Mouse (Mus musculus) midbrain, embryonic 11.5 days (tissue): Measurements from ENCODE around the gene Ntn1. TPM values are rescaled to one million over a fixed set of nuclear protein-coding genes. Genes with fewer than 3 reads are reported as not detected.

Source experiments
- ATAC-seq: fragments of 200-750 bp; cut with Nextera tagmentation; 2 replicates; pipeline ENCODE4 v1.8.0; 2017; ENCODE audit warnings: moderate TSS enrichment, moderate library complexity; ENCODE audit not compliant: low FRiP score
- DNase-seq: peaks from one replicate; pipeline ENCODE4 v3.0.0; 2015; ENCODE audit warnings: low spot score; ENCODE audit errors: missing footprints
- H3K27ac ChIP-seq: fragments of 300-500 bp; sonication (generic); 2 replicates; pipeline ENCODE4 v1.5.1; 2014; ENCODE audit warnings: low read depth, low read length
- H3K27me3 ChIP-seq: fragments of 300-500 bp; sonication (generic); 2 replicates; pipeline ENCODE4 v1.6.1; 2014; ENCODE audit warnings: mild to moderate bottlenecking, low read length, moderate library complexity, mixed read lengths; ENCODE audit not compliant: control insufficient read depth, insufficient read depth
- H3K36me3 ChIP-seq: fragments of 300-500 bp; sonication (generic); 2 replicates; pipeline ENCODE4 v1.6.1; 2014; ENCODE audit warnings: mild to moderate bottlenecking, low read length, moderate library complexity, mixed read lengths; ENCODE audit not compliant: control insufficient read depth, insufficient read depth
- H3K4me1 ChIP-seq: fragments of 300-500 bp; sonication (generic); 2 replicates; pipeline ENCODE4 v1.6.1; 2014; ENCODE audit warnings: low read length; ENCODE audit not compliant: control insufficient read depth, insufficient read depth
- H3K4me2 ChIP-seq: fragments of 300-500 bp; sonication (generic); 2 replicates; pipeline ENCODE4 v1.6.1; 2014; ENCODE audit warnings: mild to moderate bottlenecking, moderate library complexity
- H3K4me3 ChIP-seq: fragments of 300-500 bp; sonication (generic); 2 replicates; pipeline ENCODE4 v1.5.1; 2014; ENCODE audit warnings: low read depth, low read length
- H3K9ac ChIP-seq: fragments of 300-500 bp; sonication (generic); 2 replicates; pipeline ENCODE4 v1.6.1; 2014; ENCODE audit warnings: low read length
- H3K9me3 ChIP-seq: fragments of 300-500 bp; sonication (generic); 2 replicates; pipeline ENCODE4 v1.6.1; 2016; ENCODE audit warnings: low read length; ENCODE audit not compliant: control insufficient read depth
- WGBS: fragments of 180-500 bp; shearing (Covaris S2); extraction: QIAGEN DNeasy Blood & Tissue Kit; methylation state at CpG from one replicate; pipeline ENCODE4 v1.1.7; 2014; 5-methylcytosine and 5-hydroxymethylcytosine counted together
- polyA plus RNA-seq: library from polyadenylated mRNA; unstranded; fragments of >200 nt; fragmentation: Nextera tagmentation; extraction: Ambion mirVana; gene quantifications from 2 replicates; pipeline ENCODE4 v1.2.1, GENCODE M21; 2014

Gene Ntn1
- polyA plus RNA-seq, 1 experiment from 2014 or later, result 10.0 TPM

GRCm38 (mm10) chr11:68383519-68383918, 17.1 kb downstream of the Ntn1 start:
- WGBS, result 2% methylated on average over 10 of the region's 10 CpGs
- Histone ChIP-seq H3K27ac (peak overlapping the region; percentile 25), H3K4me1 (peaks cover 47% of the 10 kb centered on the region), H3K27me3 (peaks cover 62% of the 10 kb centered on the region), H3K4me3 (peak overlapping the region; percentile 70), H3K4me2 (peak overlapping the region; percentile 87), H3K9ac (peak overlapping the region; percentile 86), H3K9me3 (no peaks in the 10 kb centered on the region), H3K36me3 (peaks cover 2% of the 10 kb centered on the region; the same call in 1 of the 2 replicates)
- DNase-seq, result peak; percentile 97
- ATAC-seq, result no peak

DNA sequence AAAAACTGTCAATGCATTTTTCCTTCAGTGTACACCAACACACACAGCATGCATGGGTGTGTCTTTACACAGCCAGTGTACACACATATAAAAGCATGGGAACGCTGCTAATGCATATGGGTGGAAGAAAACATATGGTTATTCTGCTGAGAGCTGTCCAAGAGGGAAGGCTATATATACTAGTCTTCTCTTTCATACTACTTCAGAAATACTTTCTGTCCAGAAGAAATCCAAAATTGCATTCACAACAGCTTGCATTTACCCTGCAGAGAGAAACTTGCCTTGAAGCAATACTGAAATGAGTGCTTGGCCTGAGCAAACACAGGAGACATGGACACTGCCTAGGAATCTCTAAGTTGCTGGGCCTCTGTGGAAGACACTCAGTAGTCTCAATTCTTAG, 18.8 kb downstream of the Ntn1 start:
- 0 out of 2 replicates have a peak overlapping the region, but pooled peaks have one; percentile 11 for H3K4me3 ChIP-seq
- peaks cover 49% of the 10 kb centered on the region for H3K4me1 ChIP-seq
- ATAC-seq (no peak), DNase-seq (no peak)
- H3K4me2 ChIP-seq, result peak overlapping the region; percentile 32; the same call in 1 of the 2 replicates
- WGBS, result 73% methylated on average over 1 of the region's 1 CpGs
- H3K9me3 ChIP-seq, result no peaks in the 10 kb centered on the region
- no peak overlapping the region for H3K27ac ChIP-seq
- H3K9ac ChIP-seq, result no peak overlapping the region; the same call in 1 of the 2 replicates
- peaks cover 2% of the 10 kb centered on the region; the same call in 1 of the 2 replicates for H3K36me3 ChIP-seq
- H3K27me3 ChIP-seq, result peaks cover 57% of the 10 kb centered on the region

- Histone ChIP-seq H3K4me1 (peaks cover 49% of the 10 kb centered on the region), H3K27ac (no peak overlapping the region)
Measured at GRCm38 (mm10) chr11:68381318-68381717, 19.3 kb downstream of the Ntn1 start.

GRCm38 (mm10) chr11:68378946-68379764, 21.5 kb downstream of the Ntn1 start:
- peaks cover 51% of the 10 kb centered on the region for H3K27me3 ChIP-seq
- no peak overlapping the region for H3K9ac ChIP-seq

More at GRCm38 (mm10) chr11:68381318-68381717, 19.3 kb downstream of the Ntn1 start:
- Histone ChIP-seq H3K4me3 (no peak overlapping the region), H3K27me3 (peaks cover 60% of the 10 kb centered on the region), H3K9me3 (no peaks in the 10 kb centered on the region), H3K36me3 (peaks cover 2% of the 10 kb centered on the region; the same call in 1 of the 2 replicates), H3K9ac (no peak overlapping the region; the same call in 1 of the 2 replicates), H3K4me2 (peak overlapping the region; percentile 32; the same call in 1 of the 2 replicates)
- WGBS, result 61% methylated on average over 9 of the region's 9 CpGs
- DNase-seq (no peak), ATAC-seq (no peak)

DNA sequence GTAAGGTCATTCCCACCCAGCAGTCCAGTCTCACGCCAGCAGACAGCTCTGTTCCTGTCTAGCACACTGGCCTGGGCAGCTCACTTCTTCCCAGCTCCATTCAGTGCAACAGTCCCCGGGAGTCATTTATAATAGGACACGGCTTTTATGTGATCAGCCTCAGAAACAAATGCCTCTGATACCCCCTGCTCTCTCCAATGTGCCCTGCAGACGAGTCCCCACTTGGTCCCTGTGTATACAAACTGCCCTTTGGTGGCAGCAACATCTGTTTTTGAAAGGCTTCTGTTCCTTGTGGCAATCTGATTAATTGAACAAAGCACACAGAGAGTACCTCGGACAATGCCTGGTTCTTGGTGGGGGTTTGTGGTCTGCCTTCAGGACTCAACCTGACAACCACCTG, 22.2 kb downstream of the Ntn1 start:
- Histone ChIP-seq H3K9me3 (no peaks in the 10 kb centered on the region), H3K27me3 (peaks cover 48% of the 10 kb centered on the region), H3K9ac (0 out of 2 replicates have a peak overlapping the region, but pooled peaks have one; percentile 21), H3K27ac (0 out of 2 replicates have a peak overlapping the region, but pooled peaks have one; percentile 25), H3K4me1 (peaks cover 28% of the 10 kb centered on the region), H3K36me3 (peaks cover under 1% of the 10 kb centered on the region; the same call in 1 of the 2 replicates), H3K4me2 (peak overlapping the region; percentile 21), H3K4me3 (no peak overlapping the region)
- DNase-seq, result no peak
- peak; percentile 56; the same call in 1 of the 2 replicates for ATAC-seq
- WGBS, result 5% methylated on average over 5 of the region's 5 CpGs

More at GRCm38 (mm10) chr11:68378946-68379764, 21.5 kb downstream of the Ntn1 start:
- Histone ChIP-seq H3K4me1 (peaks cover 33% of the 10 kb centered on the region), H3K4me2 (peak overlapping the region; percentile 28), H3K27ac (peak overlapping the region; percentile 25; the same call in 1 of the 2 replicates), H3K4me3 (no peak overlapping the region), H3K36me3 (peaks cover 2% of the 10 kb centered on the region; the same call in 1 of the 2 replicates), H3K9me3 (no peaks in the 10 kb centered on the region)
- 3% methylated on average over 16 of the region's 16 CpGs for WGBS
- ATAC-seq (peak; percentile 77; the same call in 1 of the 2 replicates), DNase-seq (peak; percentile 94)

DNA sequence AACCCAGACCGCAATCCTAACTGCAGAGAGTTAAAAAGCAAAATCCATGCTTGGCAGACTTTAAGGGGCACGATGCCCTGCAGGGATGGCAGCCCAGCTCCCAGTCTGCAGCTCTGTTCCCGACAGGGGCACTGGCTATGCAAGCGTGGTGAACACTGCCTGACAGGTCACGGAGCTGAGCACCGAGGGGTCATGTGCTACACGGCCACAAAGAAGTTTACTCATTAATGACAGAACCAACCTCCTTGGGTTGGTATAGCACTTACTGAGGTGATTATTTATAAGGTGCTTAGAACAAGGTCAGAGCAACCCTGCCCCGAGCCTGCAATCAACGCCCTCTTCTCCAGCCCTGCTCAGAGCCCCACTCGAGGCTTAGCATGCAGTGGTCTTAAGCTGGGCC, 27.5 kb downstream of the Ntn1 start:
- peaks cover 23% of the 10 kb centered on the region for H3K27me3 ChIP-seq
- H3K4me3 ChIP-seq, result no peak overlapping the region
- DNase-seq, result no peak
- no peaks in the 10 kb centered on the region for H3K9me3 ChIP-seq
- no peak overlapping the region for H3K9ac ChIP-seq
- 66% methylated on average over 10 of the region's 10 CpGs for WGBS
- H3K27ac ChIP-seq, result no peak overlapping the region
- no peak for ATAC-seq
- H3K4me1 ChIP-seq, result peaks cover 6% of the 10 kb centered on the region
- no peak overlapping the region for H3K4me2 ChIP-seq
- H3K36me3 ChIP-seq, result no peaks in the 10 kb centered on the region

GRCm38 (mm10) chr11:68371609-68372008, 29.0 kb downstream of the Ntn1 start:
- DNase-seq, result no peak
- H3K36me3 ChIP-seq, result no peaks in the 10 kb centered on the region
- WGBS, result 77% methylated on average over 11 of the region's 11 CpGs

GRCm38 (mm10) chr11:68356901-68357300, 43.7 kb downstream of the Ntn1 start:
- Histone ChIP-seq H3K27me3 (no peaks in the 10 kb centered on the region), H3K4me1 (no peaks in the 10 kb centered on the region), H3K9ac (no peak overlapping the region), H3K4me3 (no peak overlapping the region), H3K4me2 (no peak overlapping the region), H3K36me3 (no peaks in the 10 kb centered on the region), H3K9me3 (no peaks in the 10 kb centered on the region), H3K27ac (no peak overlapping the region)
- 74% methylated on average over 8 of the region's 8 CpGs for WGBS
- no peak for ATAC-seq
- no peak for DNase-seq

More at GRCm38 (mm10) chr11:68371609-68372008, 29.0 kb downstream of the Ntn1 start:
- Histone ChIP-seq H3K4me3 (no peak overlapping the region), H3K27ac (no peak overlapping the region), H3K9ac (no peak overlapping the region), H3K27me3 (peaks cover 14% of the 10 kb centered on the region), H3K9me3 (no peaks in the 10 kb centered on the region), H3K4me1 (no peaks in the 10 kb centered on the region; the same call in 1 of the 2 replicates), H3K4me2 (no peak overlapping the region)
- ATAC-seq, result no peak

DNA sequence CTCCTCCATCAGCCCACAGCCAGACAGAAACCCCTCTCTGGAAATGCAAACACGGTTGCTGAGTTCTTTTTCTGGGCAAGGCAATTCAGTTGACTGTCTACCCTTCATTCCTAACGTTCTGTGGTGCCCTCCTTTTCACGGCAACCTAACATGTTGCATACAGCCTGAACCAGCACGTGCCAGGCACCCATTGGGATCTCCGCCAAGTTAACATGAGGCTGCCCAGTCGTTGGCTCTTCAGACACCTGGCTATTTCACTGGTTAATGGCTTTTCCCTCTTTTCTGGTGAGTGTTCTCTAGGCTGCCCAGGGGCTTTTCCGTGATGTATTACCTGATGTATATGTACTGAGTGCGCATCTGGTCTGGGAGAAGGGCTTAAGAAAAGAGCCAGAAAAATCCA, 45.1 kb downstream of the Ntn1 start:
- ATAC-seq (no peak), DNase-seq (no peak)
- no peak overlapping the region for H3K4me3 ChIP-seq
- WGBS, result 83% methylated on average over 8 of the region's 8 CpGs
- H3K4me2 ChIP-seq, result no peak overlapping the region
- H3K4me1 ChIP-seq, result no peaks in the 10 kb centered on the region
- no peaks in the 10 kb centered on the region for H3K27me3 ChIP-seq
- no peak overlapping the region for H3K9ac ChIP-seq
- H3K36me3 ChIP-seq, result no peaks in the 10 kb centered on the region
- no peaks in the 10 kb centered on the region for H3K9me3 ChIP-seq
- H3K27ac ChIP-seq, result no peak overlapping the region
